Mouse (Mus musculus) erythroblast, adult 5-6 weeks (primary cell): Measurements from ENCODE around the gene Elmo3. TPM values are rescaled to one million over a fixed set of nuclear protein-coding genes. Genes with fewer than 3 reads are reported as not detected.
A peak's percentile ranks its signal among the peaks of the same experiment; 100 is the strongest.
"Not testable (repeated sequence)": the region's sequence is repeated elsewhere in the genome, so short reads cannot be mapped to it uniquely, and the experiment has no call there.

Experiments used
- ATAC-seq: replicated peaks from 2 replicates; pipeline ENCODE4 v1.8.0; 2016; ENCODE audit warnings: moderate number of reproducible peaks, mild to moderate bottlenecking, moderate TSS enrichment, inconsistent platforms; ENCODE audit not compliant: poor library complexity, low FRiP score, severe bottlenecking
- total RNA-seq, 2 experiments: library from RNA; stranded (forward) in 1 of 2; stranded (reverse) in 1 of 2; fragments of 150-400 nt in 1 of 2; fragments of 200-764, 138-1000 nt in 1 of 2; gene quantifications; 2 replicates each; pipeline versions ENCODE4 v1.2.3 to v1.2.4; 2015 to 2017; ENCODE audit warnings: low replicate concordance in 2 of 2

The Elmo3 gene
- total RNA-seq, 2 experiments from 2014 or later: 13.8 to 22.1 TPM

- ATAC-seq: no peak
These were observed 30.0 kb upstream of the Elmo3 start for GRCm38 (mm10) chr8:105275387-105275786.

- ATAC-seq: no peak
These were observed 29.6 kb upstream of the Elmo3 start, which contains the start of gene Nol3 for GRCm38 (mm10) chr8:105275840-105276239. TSS of gene Nol3 (plus strand) at chr8:105276140.

DNA sequence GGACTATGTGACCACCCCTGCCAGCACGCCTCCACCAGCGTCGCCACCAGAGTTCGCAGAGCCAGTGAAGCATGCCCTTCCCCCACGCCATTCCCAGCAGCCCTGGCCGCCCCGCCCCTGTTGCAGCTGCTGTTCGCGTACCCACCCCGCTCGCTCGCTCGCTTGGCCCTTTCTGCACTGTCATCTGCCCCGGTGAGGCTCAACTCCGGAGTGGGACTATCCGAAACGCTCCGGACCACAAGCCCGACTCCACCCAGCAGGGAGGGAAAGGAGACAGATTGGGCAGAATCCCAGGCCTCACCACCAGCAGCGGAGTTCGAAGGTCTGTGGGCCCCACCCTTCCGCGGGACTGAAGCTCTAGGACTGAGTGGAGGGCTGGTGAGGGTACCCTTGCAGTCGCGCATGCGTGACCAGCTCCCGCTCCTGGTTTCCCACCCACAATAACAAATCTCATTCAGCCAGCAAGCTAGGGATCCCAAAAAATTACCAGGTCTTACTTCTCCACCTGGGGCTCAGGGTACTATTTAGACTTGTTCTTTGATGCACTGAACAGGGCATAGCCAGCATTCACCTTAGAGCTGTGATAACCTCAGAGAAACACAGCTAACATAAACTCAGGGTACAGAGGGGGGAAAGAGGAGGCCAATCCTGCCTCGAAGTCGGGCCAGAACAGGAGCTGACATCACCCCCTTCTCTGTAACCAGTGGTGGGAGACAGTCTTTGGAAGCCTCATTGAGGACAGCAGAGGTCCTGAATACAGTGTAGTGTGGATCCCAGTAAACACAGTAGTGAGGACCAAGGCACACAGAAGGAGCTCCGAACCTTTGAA lies 28.9 kb upstream of the Elmo3 start:
- ATAC-seq: peak; percentile 37; the same call in 1 of the 2 replicates

- peak; percentile 79 for ATAC-seq
These were observed 26.5 kb upstream of the Elmo3 start for GRCm38 (mm10) chr8:105278911-105279334.

DNA sequence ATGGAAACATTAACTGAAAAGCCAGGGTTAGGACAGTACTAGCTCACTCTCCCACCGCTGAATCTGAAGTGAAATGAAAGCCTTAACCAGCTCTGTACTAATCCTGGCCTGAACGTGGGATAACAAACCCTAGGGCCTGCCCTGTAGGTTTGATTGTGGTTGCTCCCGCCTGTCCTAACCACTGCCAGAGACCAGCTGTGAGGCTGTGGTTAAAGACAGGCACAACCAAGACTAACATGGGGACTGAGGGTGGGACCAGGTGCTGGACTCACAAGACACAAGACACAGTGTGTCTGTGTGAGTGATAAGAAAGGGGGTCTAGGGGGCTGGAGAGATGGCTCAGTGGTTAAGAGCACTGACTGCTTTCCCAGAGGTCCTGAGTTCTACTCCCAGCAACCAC lies 24.8 kb upstream of the Elmo3 start:
- no peak for ATAC-seq

GRCm38 (mm10) chr8:105281821-105282220 lies 23.6 kb upstream of the Elmo3 start:
- ATAC-seq: no peak

DNA sequence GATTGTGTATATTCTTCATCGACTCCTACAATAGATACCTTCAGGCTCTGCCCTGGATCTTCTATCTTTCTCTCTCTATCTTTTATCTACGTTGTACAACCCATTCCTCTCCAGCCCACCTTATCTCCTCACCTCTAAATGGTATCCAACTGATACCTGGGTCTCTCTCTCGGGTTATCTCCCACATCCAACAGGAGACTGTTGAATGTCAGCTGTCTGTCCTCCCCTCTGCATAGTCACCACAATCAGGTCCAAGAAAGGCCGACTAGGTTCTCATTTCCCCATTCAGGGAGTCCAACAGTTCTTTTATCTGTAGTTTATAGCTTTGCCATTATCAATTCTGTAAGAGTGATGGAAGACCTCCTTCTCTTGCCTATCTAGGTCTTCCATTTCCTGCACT lies 23.2 kb upstream of the Elmo3 start:
- no peak for ATAC-seq

DNA sequence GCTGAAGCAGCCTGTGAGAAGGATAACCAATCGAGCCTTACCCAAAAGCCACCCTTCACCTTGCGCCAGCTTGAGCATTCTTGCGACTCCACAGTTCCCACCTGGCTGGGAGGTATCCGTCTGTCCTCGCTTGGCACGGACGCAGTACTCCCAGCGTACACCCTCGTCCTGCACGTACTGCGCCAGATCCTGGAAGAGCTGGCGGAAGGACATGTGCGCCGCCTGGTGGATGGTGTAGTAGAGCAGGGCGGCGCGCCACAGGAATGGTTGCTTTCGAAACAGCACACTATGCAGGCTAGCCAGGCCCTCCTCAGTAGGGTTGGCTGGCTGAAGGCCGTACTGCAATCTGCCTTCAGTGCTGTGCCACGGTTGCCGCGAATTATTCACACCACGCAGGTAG lies 22.3 kb upstream of the Elmo3 start:
- peak; percentile 66 for ATAC-seq

DNA sequence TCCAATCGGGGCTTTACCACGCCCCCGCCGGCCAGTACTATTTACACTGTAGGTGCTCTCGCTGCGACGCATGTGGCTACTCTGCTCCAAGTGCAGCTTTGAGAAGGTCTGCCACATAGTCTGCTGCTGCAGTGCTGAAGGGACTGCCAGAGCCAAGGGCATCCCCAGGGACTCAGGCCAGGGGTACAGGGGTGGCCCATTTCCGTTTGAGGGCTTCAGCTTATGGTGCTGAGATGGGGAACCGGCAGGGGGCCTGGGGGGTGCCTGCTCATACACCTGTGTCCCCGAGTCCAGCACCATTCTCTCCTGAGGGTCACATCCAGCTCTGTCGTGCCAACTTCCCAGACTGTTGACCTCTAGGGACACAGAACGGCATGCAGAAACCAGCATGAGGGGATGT lies 19.9 kb upstream of the Elmo3 start:
- ATAC-seq: no peak

DNA sequence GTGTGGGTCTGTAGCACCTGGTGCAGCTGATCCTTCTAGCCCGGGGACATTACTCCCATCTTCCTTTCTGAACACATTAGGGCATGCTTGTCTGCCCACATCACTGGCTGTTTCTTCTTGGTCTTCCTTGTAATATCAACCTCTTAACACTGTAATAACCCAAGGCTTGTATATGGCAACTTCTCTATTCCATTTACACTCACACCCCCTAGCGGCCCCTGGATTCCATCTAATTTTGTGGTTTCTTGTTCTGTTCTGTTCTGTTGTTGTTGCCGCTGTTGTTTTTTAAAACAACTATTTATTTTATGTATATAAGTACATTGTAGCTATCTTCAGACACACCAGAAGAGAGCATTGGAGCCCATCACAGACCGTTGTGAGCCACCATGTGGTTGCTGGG lies 18.5 kb upstream of the Elmo3 start:
- no peak for ATAC-seq

- no peak for ATAC-seq
These were observed 17.2 kb upstream of the Elmo3 start for GRCm38 (mm10) chr8:105288231-105288630.

DNA sequence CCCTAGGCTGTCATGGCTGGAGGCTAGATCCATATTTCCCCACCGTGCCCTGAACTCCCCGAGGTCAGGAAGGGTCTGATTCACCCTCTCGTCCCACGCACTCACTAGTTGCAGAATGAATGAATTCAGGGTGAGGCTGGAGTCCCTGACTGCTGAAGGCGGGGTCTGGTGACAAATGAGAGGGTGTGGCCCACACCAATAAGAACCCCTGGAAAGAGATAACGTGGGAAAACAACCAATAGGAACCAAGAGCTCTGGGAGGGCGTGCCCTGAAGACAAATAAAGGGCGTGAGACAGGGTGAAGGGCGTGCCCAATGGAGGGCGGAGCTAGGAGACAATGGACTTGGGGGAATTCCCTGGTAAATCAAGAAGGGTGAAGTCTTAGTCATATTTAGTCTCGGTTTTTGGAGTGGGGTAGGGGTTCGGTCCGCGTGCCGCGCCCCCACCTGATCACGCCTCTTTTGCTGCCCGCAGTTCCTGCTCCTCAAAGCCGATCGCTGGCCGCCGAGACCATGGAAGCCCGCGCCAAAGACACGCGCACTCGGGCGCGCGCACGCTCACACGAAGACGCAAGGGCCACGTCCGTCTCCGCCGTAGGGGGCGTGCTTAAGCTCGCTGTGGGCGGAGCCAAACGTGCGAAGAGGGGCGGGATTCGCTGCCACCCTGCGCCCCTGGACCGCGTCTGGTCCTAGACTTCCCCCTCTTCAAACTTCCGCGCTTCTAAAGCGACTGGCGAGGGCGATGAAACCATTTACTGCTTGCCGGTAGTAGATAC lies 16.3 kb upstream of the Elmo3 start:
- peak; percentile 58 for ATAC-seq

- ATAC-seq: 0 out of 2 replicates have a peak, but pooled peaks have one; percentile 15
These were observed 15.5 kb upstream of the Elmo3 start, which contains the start of gene 4931428F04Rik for GRCm38 (mm10) chr8:105289805-105290460. TSS of gene 4931428F04Rik (minus strand) at chr8:105289864.

- ATAC-seq: peak; percentile 76
These were observed 14.7 kb upstream of the Elmo3 start for GRCm38 (mm10) chr8:105290554-105291314.

- ATAC-seq: not testable (repeated sequence)
These were observed 14.0 kb upstream of the Elmo3 start for GRCm38 (mm10) chr8:105291364-105291763.

DNA sequence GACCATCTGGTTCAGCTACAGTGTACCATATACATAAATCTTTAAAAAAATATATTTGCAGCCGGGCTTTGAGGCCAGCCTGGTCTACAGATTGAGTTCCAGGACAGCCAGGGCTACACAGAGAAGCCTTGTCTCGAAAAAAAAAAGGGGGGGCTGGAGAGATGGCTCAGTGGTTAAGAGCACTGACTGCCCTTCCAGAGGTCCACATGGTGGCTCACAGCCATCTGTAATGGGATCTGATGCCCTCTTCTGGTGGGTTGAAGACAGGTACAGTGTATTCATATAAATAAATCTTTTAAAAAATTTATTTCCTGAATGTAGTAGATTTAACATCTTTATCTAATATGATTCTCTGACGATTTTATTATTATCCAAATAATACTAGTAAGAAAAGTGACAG lies 13.6 kb upstream of the Elmo3 start:
- not testable (repeated sequence) for ATAC-seq

DNA sequence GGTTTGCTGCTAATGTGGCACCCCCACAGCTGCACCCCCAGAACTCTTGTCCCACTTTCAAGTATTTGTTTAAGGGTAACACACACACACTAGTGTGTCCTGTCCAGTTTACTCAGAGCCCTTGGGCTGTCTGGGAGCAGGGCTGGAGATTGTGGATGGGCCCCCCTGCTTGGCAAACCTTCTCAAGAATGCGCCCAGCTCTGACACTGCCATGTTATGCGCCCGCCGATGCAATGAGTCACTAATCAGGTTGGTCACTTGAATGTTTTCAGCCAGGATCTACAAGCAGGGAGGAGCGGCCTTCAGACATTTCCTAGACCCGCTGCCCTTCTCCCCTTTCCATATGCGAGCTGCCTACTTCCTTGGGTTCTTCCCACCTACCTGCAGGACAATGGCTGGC lies 12.9 kb upstream of the Elmo3 start:
- ATAC-seq: no peak

DNA sequence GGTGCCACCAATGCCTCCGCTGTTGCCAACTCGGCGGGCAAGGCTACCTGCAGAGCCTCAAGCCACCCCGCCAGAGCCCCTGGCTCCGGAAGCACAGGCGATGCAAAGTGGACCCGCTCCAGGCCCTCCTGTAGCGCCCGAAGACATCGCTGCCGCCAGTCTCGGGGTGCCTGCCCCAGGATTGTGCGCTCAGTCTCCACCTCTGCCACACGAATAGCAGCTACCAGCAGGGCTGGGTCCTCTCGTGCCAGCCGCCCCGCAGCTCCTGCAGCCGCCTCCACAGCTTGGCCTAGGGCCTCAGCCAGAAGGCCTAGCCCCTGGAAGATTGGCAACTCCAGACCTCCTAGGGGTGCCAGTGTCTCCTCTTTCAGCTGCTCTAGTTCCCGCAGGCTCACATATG lies 12.0 kb upstream of the Elmo3 start:
- no peak for ATAC-seq

DNA sequence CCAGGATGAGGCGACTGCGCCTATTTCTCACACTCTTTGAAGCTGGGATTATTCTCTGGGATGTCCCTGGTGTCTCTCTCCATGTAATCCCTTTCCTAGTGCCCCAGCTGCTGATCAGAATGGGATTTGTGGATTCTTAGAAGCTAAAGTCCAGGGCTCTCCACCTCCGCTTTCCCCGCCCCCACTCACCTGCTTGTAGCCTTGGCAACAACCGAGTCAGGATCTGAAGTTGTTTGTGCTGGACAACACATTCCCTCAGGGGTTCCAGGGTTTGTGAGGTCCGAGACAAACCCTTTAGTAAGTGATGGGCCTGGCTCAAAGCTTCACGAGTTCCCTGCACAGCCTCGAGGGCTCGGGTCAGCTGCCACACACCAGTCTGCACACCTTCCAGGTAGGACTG lies 10.6 kb upstream of the Elmo3 start:
- ATAC-seq: no peak

DNA sequence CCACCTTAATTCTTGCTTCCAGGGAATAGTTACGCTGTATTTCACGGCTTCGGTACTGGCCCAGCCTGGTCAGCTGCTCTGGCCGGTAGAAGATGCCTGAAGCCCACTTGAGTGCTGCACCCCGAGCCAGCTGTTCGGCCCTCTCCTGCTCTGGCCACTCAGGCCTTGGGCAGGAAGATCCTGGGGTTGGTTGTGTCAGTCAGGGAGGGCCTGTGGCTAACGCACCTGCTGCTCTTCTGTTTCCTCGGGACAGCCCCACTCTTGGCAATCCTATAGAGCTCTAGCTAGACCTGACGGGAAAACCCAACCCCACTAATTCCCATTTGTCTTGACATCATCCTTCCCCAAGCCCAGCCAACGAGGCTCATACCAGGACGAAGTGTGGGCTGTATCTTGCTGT lies 10.1 kb upstream of the Elmo3 start:
- ATAC-seq: no peak
